Mouse (Mus musculus) urinary bladder, postnatal 4 days (tissue): ENCODE measurements at regions not wholly inside any gene's neighbourhood (a gene's known extent, or its start where the extent isn't known, plus 50 kb on each side); places are given as distances from the start of the nearest gene placed in this dataset.

ENCODE experiments used
- DNase-seq, 2 experiments: peaks; one replicate each; pipeline ENCODE4 v3.0.0; 2021 to 2022; ENCODE audit warnings: low spot score in 2 of 2

GRCm38 (mm10) chr2:68799993-68800740 lies 61.1 kb upstream of the Cers6 start:
- DNase-seq = no peak

GRCm38 (mm10) chr2:68804117-68804516 lies 57.1 kb upstream of the Cers6 start:
- no peak for DNase-seq

- peak in 1 of 2 experiments; percentile 41 for DNase-seq
These were observed 55.4 kb upstream of the Cers6 start for GRCm38 (mm10) chr2:68805866-68806265.

GRCm38 (mm10) chr2:68806311-68806895 lies 54.8 kb upstream of the Cers6 start:
- no peak for DNase-seq
